Comparison of ENCODE assay signal across 11 mouse cellular contexts in genomic region chr15:96744153-96744881, GRCm38 (mm10). TPM values are rescaled to one million over a fixed set of nuclear protein-coding genes. Genes with fewer than 3 reads are reported as not detected.
A peak's percentile ranks its signal among the peaks of the same experiment; 100 is the strongest.
DNase-seq lines count a peak whose midpoint lies in the region; ATAC-seq and TF ChIP-seq lines count a peak whose summit lies in the region.
"Had no signal": no experiment of that assay in that cellular context is flagged by ENCODE, and none has a peak within 500 bp of the region (broad histone marks: within the 10 kb centered on the region; RNA-seq: fewer than 3 reads in every experiment).

No protein-coding gene starts in this region.

- DNase-seq in testis, postnatal 14 days (ENCODE audit: low spot score) = no peak
- no peak for DNase-seq in hindbrain, embryonic 14.5 days (ENCODE audit: low spot score)
- no peak for DNase-seq in midbrain, embryonic 10.5 days (ENCODE audit: low spot score)
- DNase-seq: cerebellum, adult 11 months; kidney, adult 11 months had no signal

- H3K9ac ChIP-seq in intestine, embryonic 16.5 days (ENCODE audit: low read depth, low read length) = no peak overlapping the region
- no peak overlapping the region for H3K9ac ChIP-seq in intestine, postnatal 0 days (ENCODE audit: low read depth, low read length)
- H3K9ac ChIP-seq in heart, embryonic 12.5 days = no peak overlapping the region
- no peak overlapping the region for H3K9ac ChIP-seq in liver, embryonic 15.5 days
- H3K9ac ChIP-seq in stomach, embryonic 16.5 days (ENCODE audit: low read length) = no peak overlapping the region; the same call in 1 of the 2 replicates
- no peak overlapping the region for H3K9ac ChIP-seq in hindbrain, embryonic 14.5 days
- H3K9ac ChIP-seq: midbrain, embryonic 12.5 days had no signal

- 0 out of 2 replicates have a peak, but pooled peaks have one; percentile 11 for ATAC-seq in intestine, embryonic 16.5 days
- ATAC-seq in intestine, postnatal 0 days = no peak
- peak; percentile 76 for ATAC-seq in heart, embryonic 12.5 days (ENCODE audit: insufficient number of reproducible peaks, low FRiP score)
- peak; percentile 39 for ATAC-seq in liver, embryonic 15.5 days (ENCODE audit: insufficient read depth)
- ATAC-seq in stomach, embryonic 16.5 days (ENCODE audit: insufficient read depth, low FRiP score) = 0 out of 2 replicates have a peak, but pooled peaks have one; percentile 33
- no peak for ATAC-seq in hindbrain, embryonic 14.5 days (ENCODE audit: low FRiP score)

- H3K4me3 ChIP-seq in intestine, embryonic 16.5 days (ENCODE audit: low read length) = no peak overlapping the region
- no peak overlapping the region for H3K4me3 ChIP-seq in intestine, postnatal 0 days (ENCODE audit: low read depth, low read length)
- H3K4me3 ChIP-seq in heart, embryonic 12.5 days = no peak overlapping the region
- no peak overlapping the region for H3K4me3 ChIP-seq in liver, embryonic 15.5 days (replicated peaks)
- no peak overlapping the region for H3K4me3 ChIP-seq in stomach, embryonic 16.5 days (replicated peaks; ENCODE audit: low read length)
- no peak overlapping the region for H3K4me3 ChIP-seq in hindbrain, embryonic 14.5 days (replicated peaks; ENCODE audit: low read length)
- no peak overlapping the region for H3K4me3 ChIP-seq in midbrain, embryonic 10.5 days
- H3K4me3 ChIP-seq: midbrain, embryonic 12.5 days had no signal

- no peaks in the 10 kb centered on the region for H3K36me3 ChIP-seq in intestine, embryonic 16.5 days (ENCODE audit: control insufficient read depth, insufficient read depth, low read length)
- no peaks in the 10 kb centered on the region for H3K36me3 ChIP-seq in intestine, postnatal 0 days (ENCODE audit: control insufficient read depth, insufficient read depth)
- H3K36me3 ChIP-seq in heart, embryonic 12.5 days = no peaks in the 10 kb centered on the region
- H3K36me3 ChIP-seq in liver, embryonic 15.5 days (replicated peaks) = no peaks in the 10 kb centered on the region
- no peaks in the 10 kb centered on the region for H3K36me3 ChIP-seq in stomach, embryonic 16.5 days (ENCODE audit: control insufficient read depth, insufficient read depth, low read length)
- H3K36me3 ChIP-seq in hindbrain, embryonic 14.5 days (replicated peaks; ENCODE audit: control insufficient read depth, insufficient read depth) = no peaks in the 10 kb centered on the region
- no peaks in the 10 kb centered on the region for H3K36me3 ChIP-seq in midbrain, embryonic 10.5 days
- H3K36me3 ChIP-seq: midbrain, embryonic 12.5 days had no signal

- H3K9me3 ChIP-seq in intestine, embryonic 16.5 days (ENCODE audit: control insufficient read depth, low read length) = no peaks in the 10 kb centered on the region
- H3K9me3 ChIP-seq in intestine, postnatal 0 days (ENCODE audit: control insufficient read depth) = no peaks in the 10 kb centered on the region
- no peaks in the 10 kb centered on the region for H3K9me3 ChIP-seq in heart, embryonic 12.5 days (replicated peaks)
- H3K9me3 ChIP-seq in liver, embryonic 15.5 days (replicated peaks) = no peaks in the 10 kb centered on the region
- no peaks in the 10 kb centered on the region for H3K9me3 ChIP-seq in stomach, embryonic 16.5 days (replicated peaks; ENCODE audit: control insufficient read depth, low read length)
- H3K9me3 ChIP-seq in hindbrain, embryonic 14.5 days (ENCODE audit: control insufficient read depth, low read length) = no peaks in the 10 kb centered on the region
- no peaks in the 10 kb centered on the region for H3K9me3 ChIP-seq in midbrain, embryonic 10.5 days (replicated peaks)
- H3K9me3 ChIP-seq: midbrain, embryonic 12.5 days had no signal

- no peak for TF ChIP-seq CTCF in intestine, postnatal 0 days (IDR thresholded peaks at IDR 0.05; ENCODE audit: low read depth)

- no peaks in the 10 kb centered on the region for H3K27me3 ChIP-seq in intestine, embryonic 16.5 days (replicated peaks; ENCODE audit: control insufficient read depth, insufficient read depth, low read length)
- no peaks in the 10 kb centered on the region for H3K27me3 ChIP-seq in intestine, postnatal 0 days (replicated peaks; ENCODE audit: control insufficient read depth, insufficient read depth, low read length)
- H3K27me3 ChIP-seq in heart, embryonic 12.5 days (replicated peaks) = no peaks in the 10 kb centered on the region
- H3K27me3 ChIP-seq in liver, embryonic 15.5 days = no peaks in the 10 kb centered on the region
- no peaks in the 10 kb centered on the region for H3K27me3 ChIP-seq in stomach, embryonic 16.5 days (ENCODE audit: control insufficient read depth, insufficient read depth, low read length)
- H3K27me3 ChIP-seq in hindbrain, embryonic 14.5 days (ENCODE audit: control insufficient read depth, insufficient read depth, low read length) = no peaks in the 10 kb centered on the region
- no peaks in the 10 kb centered on the region for H3K27me3 ChIP-seq in midbrain, embryonic 10.5 days (ENCODE audit: low read depth, poor library complexity, severe bottlenecking)
- H3K27me3 ChIP-seq: midbrain, embryonic 12.5 days had no signal

- H3K4me2 ChIP-seq in intestine, embryonic 16.5 days (ENCODE audit: low read depth, low read length) = no peak overlapping the region
- no peak overlapping the region; the same call in 1 of the 2 replicates for H3K4me2 ChIP-seq in intestine, postnatal 0 days (replicated peaks; ENCODE audit: low read depth)
- 0 out of 2 replicates have a peak overlapping the region, but pooled peaks have one; percentile 11 for H3K4me2 ChIP-seq in heart, embryonic 12.5 days
- H3K4me2 ChIP-seq in liver, embryonic 15.5 days = peak overlapping the region; percentile 47
- H3K4me2 ChIP-seq in stomach, embryonic 16.5 days (ENCODE audit: low read depth, low read length) = no peak overlapping the region
- H3K4me2 ChIP-seq in hindbrain, embryonic 14.5 days (replicated peaks) = no peak overlapping the region
- H3K4me2 ChIP-seq: midbrain, embryonic 12.5 days had no signal

- peaks cover 18% of the 10 kb centered on the region for H3K4me1 ChIP-seq in intestine, embryonic 16.5 days (ENCODE audit: control insufficient read depth, insufficient read depth, low read length)
- H3K4me1 ChIP-seq in intestine, postnatal 0 days (replicated peaks; ENCODE audit: control insufficient read depth, insufficient read depth, low read length) = peaks cover 16% of the 10 kb centered on the region; the same call in 1 of the 2 replicates
- H3K4me1 ChIP-seq in heart, embryonic 12.5 days (replicated peaks) = peaks cover 36% of the 10 kb centered on the region
- H3K4me1 ChIP-seq in liver, embryonic 15.5 days (replicated peaks) = peaks cover 44% of the 10 kb centered on the region
- peaks cover 12% of the 10 kb centered on the region for H3K4me1 ChIP-seq in stomach, embryonic 16.5 days (ENCODE audit: control insufficient read depth, insufficient read depth, low read length)
- H3K4me1 ChIP-seq in hindbrain, embryonic 14.5 days (replicated peaks; ENCODE audit: control insufficient read depth, insufficient read depth, low read length) = no peaks in the 10 kb centered on the region
- 0 out of 2 replicates have a peak, but pooled peaks cover 2% of the 10 kb centered on the region for H3K4me1 ChIP-seq in midbrain, embryonic 10.5 days
- H3K4me1 ChIP-seq: midbrain, embryonic 12.5 days had no signal

- 59% methylated on average over 18 of the region's 18 CpGs for WGBS in intestine, embryonic 16.5 days
- 53% methylated on average over 18 of the region's 18 CpGs for WGBS in intestine, postnatal 0 days
- 13% methylated on average over 18 of the region's 18 CpGs for WGBS in heart, embryonic 12.5 days
- 20% methylated on average over 18 of the region's 18 CpGs for WGBS in liver, embryonic 15.5 days (ENCODE audit: insufficient replicate concordance)
- 61% methylated on average over 18 of the region's 18 CpGs for WGBS in stomach, embryonic 16.5 days
- 81% methylated on average over 18 of the region's 18 CpGs for WGBS in hindbrain, embryonic 14.5 days
- WGBS in midbrain, embryonic 10.5 days = 83% methylated on average over 18 of the region's 18 CpGs

- H3K27ac ChIP-seq in intestine, embryonic 16.5 days (ENCODE audit: low read length) = no peak overlapping the region
- H3K27ac ChIP-seq in intestine, postnatal 0 days (ENCODE audit: low read depth, low read length) = no peak overlapping the region
- peak overlapping the region; percentile 92 for H3K27ac ChIP-seq in heart, embryonic 12.5 days (ENCODE audit: poor library complexity, severe bottlenecking)
- peak overlapping the region; percentile 77 for H3K27ac ChIP-seq in liver, embryonic 15.5 days (replicated peaks)
- no peak overlapping the region for H3K27ac ChIP-seq in stomach, embryonic 16.5 days (ENCODE audit: low read length)
- no peak overlapping the region for H3K27ac ChIP-seq in hindbrain, embryonic 14.5 days
- H3K27ac ChIP-seq in midbrain, embryonic 10.5 days (replicated peaks) = no peak overlapping the region
- H3K27ac ChIP-seq: midbrain, embryonic 12.5 days had no signal

RNA-seq across cellular contexts. Expression of gene Slc38a2, which starts 44.8 kb away (rescaled TPM):
- 74.2 and 78.7 TPM in 2 replicates for polyA plus RNA-seq in intestine, embryonic 16.5 days (2015; fragmentation: Nextera tagmentation; extraction: Ambion mirVana)
- polyA plus RNA-seq in intestine, postnatal 0 days (2015; fragmentation: Nextera tagmentation; extraction: Ambion mirVana) = 27.9 and 28.5 TPM in 2 replicates
- 154 and 161 TPM in 2 replicates for polyA plus RNA-seq in heart, embryonic 12.5 days (2016; fragmentation: Nextera tagmentation; extraction: Ambion mirVana)
- 33.8 and 33.9 TPM in 2 replicates for polyA plus RNA-seq in liver, embryonic 15.5 days (2015; fragmentation: Nextera tagmentation; extraction: Ambion mirVana)
- polyA plus RNA-seq in stomach, embryonic 16.5 days (2015; fragmentation: Nextera tagmentation; extraction: Ambion mirVana) = 132 and 133 TPM in 2 replicates
- polyA plus RNA-seq in hindbrain, embryonic 14.5 days (2014; fragmentation: Nextera tagmentation; extraction: Ambion mirVana) = 125 and 141 TPM in 2 replicates
- 151 and 164 TPM in 2 replicates for polyA plus RNA-seq in midbrain, embryonic 10.5 days (2016; fragmentation: Nextera tagmentation; extraction: Ambion mirVana)

Comparison
In these comparisons a context has a peak if more than half of its experiments do, and no peak if none do; other contexts are left out.
1. ATAC-seq: peak in intestine, embryonic 16.5 days (single experiment), heart, embryonic 12.5 days (single experiment), liver, embryonic 15.5 days (single experiment) and stomach, embryonic 16.5 days (single experiment); none in intestine, postnatal 0 days (single experiment) and hindbrain, embryonic 14.5 days (single experiment).
2. H3K27ac ChIP-seq: peak in heart, embryonic 12.5 days (single experiment) and liver, embryonic 15.5 days (single experiment); none in intestine, embryonic 16.5 days (single experiment), intestine, postnatal 0 days (single experiment), stomach, embryonic 16.5 days (single experiment), hindbrain, embryonic 14.5 days (single experiment) and midbrain, embryonic 10.5 days (single experiment).
3. H3K4me2 ChIP-seq: peak in heart, embryonic 12.5 days (single experiment) and liver, embryonic 15.5 days (single experiment); none in intestine, embryonic 16.5 days (single experiment), intestine, postnatal 0 days (single experiment), stomach, embryonic 16.5 days (single experiment) and hindbrain, embryonic 14.5 days (single experiment).